Mouse (Mus musculus): ENCODE measurements around the gene Ndufc1.

- no peak for TF ChIP-seq CTCF (IDR thresholded peaks at IDR 0.05; ENCODE audit: low read depth)
- TF ChIP-seq EP300 (IDR thresholded peaks at IDR 0.05; ENCODE audit: low read depth): no peak
Observed at GRCm38 (mm10) chr3:51372883-51373282, 35.9 kb downstream of the Ndufc1 start.

All from liver, embryonic 14.5 days (tissue).